Mouse (Mus musculus) cerebral cortex, adult 2 months (tissue): ENCODE results near the gene Rbpjl.

Experiments
- WGBS: fragments of 180-500 bp; shearing (Covaris S2); methylation state at CpG from one replicate; pipeline ENCODE4 v1.1.7; 2018; 5-methylcytosine and 5-hydroxymethylcytosine counted together

The Rbpjl gene

DNA sequence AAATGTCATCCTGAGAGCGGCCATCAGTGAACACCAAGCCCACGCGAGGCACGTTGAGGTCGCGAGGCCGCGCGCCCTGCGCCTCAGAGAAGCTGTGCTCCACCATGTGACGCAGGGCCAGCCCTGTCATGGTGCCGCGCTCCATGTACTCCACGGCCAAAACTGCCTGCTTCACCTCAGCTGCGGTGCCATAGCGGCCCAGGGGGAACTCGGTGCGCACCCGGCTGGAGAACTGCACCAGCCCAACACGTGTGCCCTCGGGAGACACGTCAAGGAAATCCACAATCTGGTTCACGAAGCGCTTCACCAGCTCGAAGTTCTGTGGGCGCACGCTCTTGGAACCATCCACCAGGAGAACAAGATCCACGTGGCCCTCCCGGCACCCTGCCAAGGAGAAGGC is 9.8 kb upstream of the Rbpjl start:
- WGBS = 80% methylated on average over 29 of the region's 29 CpGs

DNA sequence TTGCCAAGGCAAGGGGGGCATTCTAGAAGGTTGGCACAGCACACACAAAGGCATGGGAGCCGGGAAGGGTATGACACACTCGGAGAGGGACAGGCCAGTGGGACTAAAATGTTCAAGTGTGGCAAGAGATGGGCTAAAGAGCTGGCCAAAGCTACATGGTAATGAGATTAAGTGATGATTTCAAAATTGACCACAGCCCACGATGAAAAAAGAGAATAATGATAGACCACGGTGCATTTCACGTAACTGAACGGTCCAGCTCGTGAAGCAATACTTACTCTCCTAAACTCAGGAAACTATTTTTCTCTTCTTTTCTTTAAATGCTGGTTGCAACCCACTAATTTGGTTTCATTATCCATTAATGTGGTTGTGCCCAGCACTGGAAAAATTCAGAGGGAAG is 6.9 kb upstream of the Rbpjl start:
- WGBS = 90% methylated on average over 7 of the region's 7 CpGs

DNA sequence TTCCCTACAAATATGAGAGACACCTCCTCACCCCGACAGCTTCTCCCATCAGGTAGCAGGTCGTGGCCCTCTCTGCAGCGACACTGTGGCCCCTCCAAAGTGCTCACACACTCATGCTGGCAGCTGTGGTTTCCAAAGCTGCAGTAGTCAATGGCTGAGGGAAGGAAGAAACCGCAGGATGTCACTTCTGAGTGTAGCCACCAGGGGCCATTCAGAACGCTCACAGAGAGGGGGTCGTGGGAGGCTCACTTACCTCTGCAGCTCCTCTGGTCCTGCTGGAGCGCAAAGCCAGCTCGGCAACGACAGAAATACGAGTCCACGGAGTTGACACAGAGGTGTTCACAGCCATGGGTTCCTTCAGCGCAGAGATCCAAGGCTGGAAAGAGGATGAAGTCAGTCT is 6.0 kb upstream of the Rbpjl start:
- WGBS = 70% methylated on average over 12 of the region's 12 CpGs

DNA sequence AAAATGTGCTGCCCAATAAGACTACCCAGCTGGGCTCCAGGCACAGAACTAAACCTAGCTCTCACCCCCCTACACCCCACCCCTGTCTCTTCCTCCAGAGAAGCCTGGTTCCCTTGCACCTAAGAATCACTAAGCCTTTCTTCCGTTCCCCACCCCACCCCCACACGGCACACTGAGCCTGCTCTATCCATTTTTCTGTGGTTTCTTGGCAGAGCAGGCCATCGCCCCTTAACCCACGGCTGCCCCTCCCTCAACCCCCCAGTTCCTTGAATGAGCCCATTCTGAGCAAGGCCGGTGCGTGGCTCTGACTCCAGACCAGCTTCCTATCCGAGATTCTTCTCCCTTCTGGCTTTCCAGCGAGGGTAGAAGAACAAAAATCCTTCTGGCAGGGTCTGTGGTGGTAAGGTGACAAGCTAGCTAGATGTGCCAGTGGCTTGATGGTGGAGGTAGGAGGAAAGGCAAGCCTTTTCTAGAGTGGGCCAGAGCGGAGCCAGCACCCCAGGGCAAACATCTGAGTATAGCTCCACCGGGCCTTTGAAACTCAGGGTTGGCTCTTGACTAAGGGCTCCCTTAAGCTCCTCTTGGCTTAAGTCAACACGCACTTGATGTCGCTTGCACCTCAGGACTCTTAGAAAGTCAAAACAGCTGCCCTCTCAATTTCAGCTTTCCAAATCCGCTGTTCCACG is 598 bp downstream of the Rbpjl start:
- WGBS = 42% methylated on average over 14 of the region's 14 CpGs

DNA sequence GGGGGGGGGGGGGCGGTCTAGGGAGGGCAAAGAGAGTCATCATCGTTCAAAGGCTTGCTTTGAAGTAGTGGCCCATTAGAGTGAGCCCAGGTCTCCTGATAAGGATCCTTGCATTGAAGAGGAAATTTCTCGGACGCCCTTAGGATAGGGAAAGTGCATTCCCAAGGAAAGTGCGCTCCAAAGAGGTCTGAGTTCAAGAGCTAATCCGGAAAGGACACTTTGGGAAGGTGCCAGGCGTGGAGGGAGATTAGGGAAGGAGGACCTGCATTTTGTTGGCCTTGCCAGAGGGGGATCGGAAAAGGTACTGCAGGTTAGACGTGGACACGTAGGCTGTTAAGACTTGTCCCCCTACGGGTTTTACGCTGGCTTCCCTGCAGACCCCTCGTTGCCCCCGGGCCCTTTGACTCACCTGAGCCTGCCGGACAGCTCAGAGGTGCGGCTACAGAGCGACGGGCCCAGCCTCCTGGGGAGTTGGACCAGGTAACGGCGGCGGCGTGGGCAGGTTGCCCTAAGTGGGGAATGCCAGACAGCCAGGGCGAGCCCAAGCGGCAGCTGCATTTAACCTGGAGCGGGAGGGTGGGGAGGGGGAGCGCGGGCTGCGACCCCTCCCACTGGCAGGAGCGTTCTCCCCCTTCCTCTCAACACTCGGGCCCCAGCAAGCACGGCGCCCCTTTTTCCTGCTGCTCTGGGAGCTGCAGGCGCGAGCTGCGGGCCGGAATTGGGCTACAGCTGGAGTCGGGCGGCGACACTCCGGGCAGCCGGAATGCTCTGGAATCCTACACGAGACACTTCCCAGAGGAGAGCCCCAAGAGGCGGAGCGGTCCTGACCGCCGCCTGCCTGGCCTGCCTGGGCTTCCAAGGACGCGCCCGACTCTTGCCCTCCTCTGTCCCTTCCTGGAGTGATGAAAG is 1.4 kb downstream of the Rbpjl start:
- WGBS = 13% methylated on average over 47 of the region's 49 CpGs

DNA sequence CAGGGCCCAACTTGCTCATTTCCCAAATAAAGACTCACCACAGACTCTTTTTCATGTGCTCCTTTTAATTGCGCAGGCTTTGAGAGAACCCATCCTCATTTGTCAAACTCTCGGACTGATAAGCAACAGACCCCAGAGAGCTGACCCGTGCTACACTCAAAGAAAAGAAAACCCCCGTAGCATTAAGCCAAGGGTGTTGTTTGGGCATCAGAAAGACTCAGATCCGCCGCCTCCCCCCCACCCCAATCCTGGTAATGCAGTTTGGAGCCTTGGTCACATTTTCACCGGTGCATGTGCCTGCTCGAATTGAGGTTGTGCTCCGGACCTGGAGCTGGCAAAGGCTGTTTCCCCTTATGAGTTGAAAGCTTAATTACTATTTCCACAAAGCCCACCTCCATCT is 2.1 kb downstream of the Rbpjl start, which contains the start of gene Matn4:
Matn4 (minus strand) TSS at position 101 of the 400 bp plus-strand sequence.
- 51% methylated on average over 9 of the region's 9 CpGs for WGBS

DNA sequence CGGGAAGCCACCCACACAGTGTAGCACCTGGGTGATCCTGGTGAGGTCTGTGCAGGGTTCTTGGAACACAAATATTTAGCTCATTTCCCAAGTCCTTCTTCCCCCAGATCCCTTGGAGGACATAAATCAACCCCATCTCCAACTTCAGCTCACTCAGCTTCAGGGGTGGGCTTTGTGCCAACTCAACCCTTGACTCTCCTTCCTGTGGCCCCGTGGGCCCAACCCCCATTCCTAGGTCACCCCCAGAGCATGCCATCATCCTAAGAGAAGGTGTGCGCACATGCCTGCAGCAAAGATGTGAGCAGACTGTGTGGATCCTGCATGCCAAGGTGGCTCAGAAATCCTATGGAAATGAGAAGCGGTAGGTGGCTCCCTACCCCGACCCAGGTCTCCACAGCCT is 2.6 kb downstream of the Rbpjl start:
- WGBS = 56% methylated on average over 5 of the region's 5 CpGs

DNA sequence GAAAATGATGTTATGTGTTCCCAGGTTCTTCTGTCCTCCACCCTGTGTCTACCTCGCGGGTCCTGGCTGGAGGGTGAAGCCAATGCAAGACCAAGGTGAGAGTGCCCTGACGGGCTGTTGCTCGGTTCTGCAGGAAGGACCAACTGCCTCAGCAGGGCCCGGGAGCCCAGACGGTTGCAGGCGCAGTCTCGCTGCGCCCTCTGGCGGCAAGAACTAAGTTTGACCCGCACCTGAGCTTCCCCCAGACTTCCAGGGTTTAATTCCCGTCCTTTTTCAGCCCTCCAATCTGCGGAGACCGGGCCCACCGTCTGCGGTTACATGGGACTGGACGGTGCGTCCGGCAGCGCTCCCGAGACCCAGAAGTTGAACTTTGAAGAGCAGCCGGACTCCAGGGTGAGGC is 4.8 kb downstream of the Rbpjl start:
- 2% methylated on average over 22 of the region's 22 CpGs for WGBS

DNA sequence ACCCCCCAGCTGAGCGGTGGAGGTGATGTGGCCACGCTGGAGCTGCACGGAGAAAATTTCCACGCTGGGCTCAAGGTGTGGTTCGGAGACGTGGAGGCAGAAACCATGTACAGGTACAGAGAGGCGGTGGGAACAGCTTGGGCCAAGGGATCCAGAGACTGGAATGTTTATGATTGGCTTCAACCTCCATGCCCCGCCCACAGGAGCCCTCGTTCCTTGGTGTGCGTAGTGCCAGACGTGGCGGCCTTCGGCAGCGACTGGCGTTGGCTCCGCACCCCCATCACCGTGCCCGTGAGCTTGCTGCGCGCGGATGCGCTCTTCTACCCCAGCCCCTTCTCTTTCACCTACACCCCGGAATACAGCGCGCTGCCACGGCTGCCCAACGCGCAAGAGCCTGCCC is 11.2 kb downstream of the Rbpjl start:
- WGBS = 26% methylated on average over 28 of the region's 28 CpGs

DNA sequence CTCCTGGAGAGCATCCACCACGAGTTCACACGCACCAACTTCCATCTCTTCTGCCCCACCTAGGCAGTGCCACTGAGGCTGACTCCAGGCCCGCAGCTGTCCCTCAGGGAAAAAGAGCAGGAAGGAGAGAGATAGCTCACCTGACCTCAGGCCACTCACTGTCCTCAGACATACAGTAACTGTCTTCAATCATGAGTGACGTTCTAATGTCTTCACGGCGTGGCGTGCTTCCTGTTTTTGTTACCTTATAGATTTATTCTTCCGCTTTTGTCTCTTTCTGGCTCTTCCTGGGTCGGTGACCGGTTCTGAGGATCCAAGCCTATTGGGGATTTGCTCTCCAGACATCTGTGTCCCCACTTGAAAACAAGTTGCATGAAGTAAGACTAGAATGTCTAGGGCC is 11.6 kb downstream of the Rbpjl start:
- WGBS = 77% methylated on average over 10 of the region's 10 CpGs

DNA sequence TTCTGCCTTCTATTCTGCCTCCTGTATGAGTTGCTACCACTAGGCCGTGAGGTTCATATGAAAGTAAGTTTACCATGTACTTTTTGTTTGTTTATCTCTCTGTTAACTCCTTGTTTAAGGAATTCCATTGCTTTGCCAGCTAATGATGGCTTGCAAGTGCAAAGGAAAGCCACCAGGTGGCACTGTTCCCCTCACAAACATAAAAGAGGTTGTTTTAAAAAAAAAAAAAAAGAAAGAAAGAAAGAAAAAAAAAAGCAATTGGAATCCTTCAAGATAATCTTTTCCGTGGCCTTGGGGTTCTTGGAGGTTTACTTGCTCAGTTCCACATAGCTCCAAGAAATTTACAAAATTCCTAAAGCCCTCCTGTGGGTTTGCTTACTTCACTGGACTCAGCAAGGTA is 14.3 kb downstream of the Rbpjl start:
- under 1% methylated on average over 2 of the region's 2 CpGs for WGBS

DNA sequence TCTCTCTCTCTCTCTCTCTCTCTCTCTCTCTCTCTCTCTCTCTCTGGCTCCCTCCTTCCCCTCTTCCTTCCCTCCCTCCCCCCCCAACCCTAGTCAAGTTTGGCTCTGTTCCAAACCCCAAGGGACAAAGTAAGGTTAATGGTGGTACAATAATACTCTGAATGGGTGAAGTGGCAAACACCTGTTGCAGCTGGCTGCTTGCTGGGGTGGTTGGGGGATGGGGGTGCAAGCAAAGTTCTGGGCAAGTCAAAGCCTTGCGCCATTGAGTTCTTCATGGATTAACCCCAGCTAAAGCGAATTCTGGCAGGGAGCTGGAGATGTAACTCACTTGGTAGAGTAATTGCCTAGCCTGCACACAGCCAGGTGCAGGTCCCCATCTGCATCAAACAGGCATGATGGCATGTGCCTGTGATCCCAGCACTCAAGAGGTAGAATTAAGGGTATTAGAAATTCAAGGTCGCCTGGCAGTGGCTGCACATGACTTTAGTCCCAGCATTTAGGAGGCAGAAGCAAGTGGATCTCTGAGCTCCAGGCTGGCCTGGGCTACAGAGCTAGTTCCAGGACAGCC is 15.5 kb downstream of the Rbpjl start:
- 54% methylated on average over 3 of the region's 3 CpGs for WGBS

DNA sequence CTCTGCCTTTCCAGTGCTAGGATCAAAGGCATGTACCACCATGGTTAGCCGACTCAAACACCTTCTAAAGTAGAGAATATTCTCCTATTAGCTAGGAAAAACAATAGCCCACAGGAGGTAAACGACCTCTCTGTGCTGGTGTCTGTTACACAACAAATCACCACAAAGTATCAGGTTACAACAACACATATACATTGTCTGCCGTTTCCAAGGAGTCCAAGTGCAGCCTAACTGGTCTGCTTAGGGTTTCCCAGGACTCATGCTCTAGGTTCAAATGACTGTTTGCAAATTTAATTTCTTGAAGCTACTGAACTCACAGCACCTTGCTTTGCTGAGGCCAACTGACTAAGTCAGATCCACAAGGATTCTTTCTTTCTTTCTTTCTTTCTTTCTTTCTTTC is 16.5 kb downstream of the Rbpjl start:
- WGBS = 35% methylated on average over 3 of the region's 3 CpGs

DNA sequence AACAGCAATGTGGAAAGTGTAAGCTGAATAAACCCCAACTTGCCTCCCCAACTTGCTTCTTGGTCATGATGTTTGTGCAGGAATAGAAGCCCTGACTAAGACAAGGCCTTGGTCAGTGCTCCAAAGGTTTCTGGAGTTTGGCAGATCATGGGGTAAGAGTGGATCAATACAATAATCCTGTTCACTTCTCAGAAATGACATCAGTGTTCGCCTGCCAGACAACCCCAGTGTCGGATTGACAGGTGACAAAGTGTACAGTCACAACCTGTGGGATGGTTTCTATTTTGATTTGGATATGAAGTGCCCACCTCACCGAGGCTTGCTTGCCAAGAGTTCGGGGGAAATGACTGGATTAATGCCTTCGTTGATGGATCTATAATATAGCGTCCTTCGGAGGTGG is 18.4 kb downstream of the Rbpjl start:
- 91% methylated on average over 7 of the region's 7 CpGs for WGBS

DNA sequence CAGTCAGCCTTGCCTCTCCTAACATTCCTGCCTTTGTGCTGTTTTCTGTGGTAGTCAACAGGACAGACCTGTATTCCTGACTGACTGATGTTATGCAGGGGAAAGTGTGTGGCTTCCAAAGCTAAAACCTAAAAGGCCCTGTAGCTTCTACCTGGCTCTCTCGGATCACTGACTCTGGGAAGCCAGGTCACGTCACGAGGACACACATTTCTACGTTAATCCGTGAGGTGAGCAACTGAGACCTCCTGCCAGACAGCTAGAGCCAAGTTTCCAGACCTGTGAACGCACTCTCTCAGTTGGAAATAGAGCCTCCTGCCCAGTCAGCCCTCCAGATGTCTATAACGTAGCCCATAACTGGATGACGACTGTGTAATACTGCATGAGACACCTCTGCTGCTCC is 19.0 kb downstream of the Rbpjl start:
- WGBS = 92% methylated on average over 8 of the region's 8 CpGs

DNA sequence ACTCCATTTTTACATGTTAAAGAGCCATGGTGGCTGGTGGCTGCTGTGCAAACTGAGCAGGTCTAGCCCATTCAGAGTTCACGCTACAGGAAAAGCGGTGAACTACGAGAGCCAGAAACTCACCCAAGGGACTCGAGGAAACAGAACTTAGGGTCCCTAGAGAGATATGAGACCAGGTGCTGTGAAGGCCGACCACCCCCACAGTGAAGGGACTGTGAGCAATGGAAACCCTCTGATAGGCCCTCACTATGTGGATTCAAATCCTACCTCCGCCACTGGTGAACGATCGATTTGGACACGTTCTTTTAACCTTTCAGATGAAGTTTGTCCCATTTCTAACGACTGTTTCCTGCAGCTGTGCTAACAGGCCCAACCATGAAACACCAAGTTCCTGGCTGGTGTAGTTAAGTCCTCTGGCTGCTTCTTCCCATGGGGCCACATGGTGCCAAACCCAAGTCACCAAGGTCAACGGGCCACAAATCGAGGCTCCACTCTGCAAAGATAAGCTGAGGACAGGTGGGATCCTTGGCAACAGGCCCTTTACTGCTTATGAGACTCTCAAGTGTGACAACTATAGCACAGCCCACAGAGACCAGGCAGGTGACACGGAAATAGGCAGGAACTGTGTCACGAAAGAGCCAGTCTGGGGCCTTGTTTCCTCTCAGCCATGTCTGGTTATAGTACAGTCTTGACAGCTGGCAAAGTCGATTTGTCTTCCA is 19.9 kb downstream of the Rbpjl start:
- 90% methylated on average over 15 of the region's 15 CpGs for WGBS

DNA sequence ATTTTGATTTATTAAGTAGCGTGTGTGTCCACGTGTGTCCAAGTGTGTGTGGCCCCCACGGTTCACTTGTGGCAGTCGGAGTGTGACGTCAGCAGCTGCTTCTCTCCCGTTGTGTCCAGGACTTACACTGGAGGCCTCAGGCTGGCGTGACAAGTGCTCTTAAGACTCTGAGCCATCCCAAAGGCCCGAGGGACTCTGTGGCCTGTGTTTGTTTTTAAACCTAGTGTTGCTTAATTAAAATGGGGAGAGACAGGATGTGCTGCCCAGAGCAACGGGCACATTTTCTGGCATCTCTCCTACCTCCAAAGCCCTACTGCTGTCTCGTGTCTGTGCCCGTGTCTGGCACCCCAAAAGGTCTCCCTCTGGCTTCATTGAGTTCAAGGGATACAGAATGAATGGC is 20.5 kb downstream of the Rbpjl start:
- WGBS = 79% methylated on average over 11 of the region's 11 CpGs

DNA sequence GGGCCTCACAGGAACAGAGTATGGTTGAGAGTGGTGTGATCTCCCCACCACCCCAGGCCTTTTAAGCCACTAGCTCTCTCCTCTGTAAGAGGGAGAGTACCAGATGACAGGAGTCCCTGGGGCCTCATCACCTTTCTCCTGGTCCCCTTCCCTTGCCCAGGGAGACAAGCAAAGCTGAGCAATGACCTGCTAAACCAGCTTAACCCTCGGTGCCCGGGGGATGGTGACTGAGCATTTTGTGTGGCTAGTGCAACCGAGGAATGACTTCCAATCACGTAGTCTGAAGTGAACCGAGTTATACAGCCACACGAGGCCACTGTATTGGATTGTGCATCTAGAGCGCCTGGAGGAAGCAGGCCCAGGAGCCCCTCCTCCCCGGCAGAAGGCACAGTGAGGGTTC is 21.5 kb downstream of the Rbpjl start:
- 94% methylated on average over 8 of the region's 8 CpGs for WGBS

DNA sequence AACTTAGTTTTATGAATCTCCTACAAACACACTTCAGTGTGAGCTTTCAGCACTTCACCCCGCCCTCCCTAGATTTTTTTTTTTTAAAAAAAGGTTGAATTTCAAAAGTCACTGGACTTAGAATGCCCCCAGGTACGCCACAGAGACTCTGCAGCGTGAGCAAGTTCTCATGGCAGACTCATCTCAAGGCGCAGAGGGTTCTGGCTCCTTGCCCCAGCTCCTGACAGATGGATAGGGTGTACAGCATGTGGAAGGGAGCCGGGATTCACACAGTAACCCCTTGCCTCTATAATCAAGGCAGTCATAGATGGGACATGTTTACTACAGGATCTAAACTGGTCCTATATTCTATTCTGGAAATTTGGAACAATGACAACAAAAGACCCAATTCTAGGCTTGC is 22.5 kb downstream of the Rbpjl start:
- WGBS = 53% methylated on average over 5 of the region's 5 CpGs

DNA sequence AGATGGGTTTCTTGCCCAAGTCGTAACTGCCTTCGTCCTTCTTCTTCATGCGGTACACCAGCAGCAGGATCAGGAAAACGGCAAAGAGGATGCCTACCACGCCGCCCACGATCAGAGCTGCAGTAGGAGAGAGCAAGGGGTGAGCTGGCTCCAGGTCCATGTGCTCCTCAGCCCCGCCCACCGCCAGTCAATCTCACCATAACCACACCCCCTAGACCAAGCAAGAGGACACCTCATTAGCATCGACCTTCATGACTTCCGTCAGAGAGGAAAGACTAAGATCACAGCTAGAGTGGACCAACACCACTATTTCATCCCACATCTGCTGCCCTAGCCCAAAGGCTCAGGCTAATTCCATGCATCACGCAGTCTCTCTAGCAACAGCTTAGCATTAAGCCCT is 23.2 kb downstream of the Rbpjl start:
- WGBS = 38% methylated on average over 12 of the region's 12 CpGs

DNA sequence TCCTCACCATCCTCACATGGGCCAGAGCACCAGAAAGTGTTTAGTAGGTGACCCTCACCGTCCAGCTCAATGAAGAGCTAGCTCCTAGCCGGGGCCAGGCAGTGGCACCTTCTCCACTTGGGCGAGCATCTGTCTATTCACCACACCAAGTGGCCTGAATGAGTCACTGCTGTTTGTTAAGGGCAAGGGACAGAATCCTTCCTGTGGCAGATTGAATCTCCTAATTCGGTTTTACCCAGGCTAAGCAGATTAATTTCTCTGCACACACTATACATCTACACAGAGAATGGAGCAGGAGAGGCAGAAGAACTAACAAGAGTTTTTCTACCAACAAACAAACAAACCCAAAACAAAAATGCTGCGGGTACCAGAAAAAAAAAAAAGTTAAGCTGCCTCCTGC is 24.0 kb downstream of the Rbpjl start:
- 88% methylated on average over 5 of the region's 5 CpGs for WGBS

DNA sequence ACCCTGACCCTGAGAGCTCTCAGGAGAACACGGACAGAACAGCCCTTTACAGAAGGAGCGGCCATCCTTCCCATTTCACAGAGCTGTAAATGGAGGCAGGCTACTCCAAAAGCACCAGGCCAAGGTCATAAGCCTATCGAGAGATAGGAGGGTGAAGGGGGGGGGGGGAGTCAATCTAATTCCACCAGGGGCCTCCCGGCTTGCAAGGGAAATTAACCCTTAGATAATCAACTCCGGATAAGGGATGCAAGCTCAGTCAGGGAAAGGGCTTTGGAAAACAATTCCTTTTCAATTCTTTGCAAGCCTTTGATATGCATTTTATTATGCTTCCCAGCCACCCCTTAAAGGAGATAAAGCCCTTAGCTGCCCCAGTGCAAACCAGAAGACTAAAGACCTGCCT is 25.5 kb downstream of the Rbpjl start:
- 75% methylated on average over 5 of the region's 5 CpGs for WGBS
